Mouse (Mus musculus) erythroblast, embryonic 14.5 days (primary cell): ENCODE measurements around the gene Igsf6. TPM values are rescaled to one million over a fixed set of nuclear protein-coding genes. Genes with fewer than 3 reads are reported as not detected.

ENCODE experiments used
- H3K27me3 ChIP-seq: 2 replicates; pipeline ENCODE4 v1.6.1; 2012; ENCODE audit warnings: inconsistent platforms; ENCODE audit not compliant: control insufficient read depth
- H3K36me3 ChIP-seq: 2 replicates; pipeline ENCODE4 v1.6.1; 2012; ENCODE audit warnings: mild to moderate bottlenecking, inconsistent platforms; ENCODE audit not compliant: control insufficient read depth
- H3K4me1 ChIP-seq: 2 replicates; pipeline ENCODE4 v1.6.1; 2012; ENCODE audit warnings: inconsistent platforms; ENCODE audit not compliant: control insufficient read depth
- H3K4me3 ChIP-seq: replicated peaks from 2 replicates; pipeline ENCODE3; 2012; ENCODE audit warnings: moderate library complexity, mild to moderate bottlenecking, inconsistent platforms
- H3K9me3 ChIP-seq: 2 replicates; pipeline ENCODE4 v1.6.1; 2012; ENCODE audit warnings: low read length, inconsistent platforms, mixed read lengths; ENCODE audit not compliant: control insufficient read depth
- GATA1 ChIP-seq: IDR thresholded peaks from 2 replicates; pipeline ENCODE4 v1.6.1; 2012; ENCODE audit warnings: low read length, inconsistent platforms, mixed read lengths
- TAL1 ChIP-seq: IDR thresholded peaks from 3 replicates; pipeline ENCODE4 v1.6.1; 2012; ENCODE audit warnings: low read length, inconsistent platforms, mixed read lengths
- polyA plus RNA-seq: library from polyadenylated mRNA; stranded (reverse); fragments of >175 nt; gene quantifications from 2 replicates; pipeline ENCODE4 v1.2.3, GENCODE M21; 2012

Gene Igsf6
- polyA plus RNA-seq, 1 experiment, result 0.01 TPM

GRCm38 (mm10) chr7:121020277-121020676 lies 54.1 kb downstream of the Igsf6 start:
- Histone ChIP-seq H3K9me3 (no peaks in the 10 kb centered on the region), H3K4me1 (peaks cover 8% of the 10 kb centered on the region), H3K36me3 (no peaks in the 10 kb centered on the region), H3K4me3 (no peak overlapping the region), H3K27me3 (peaks cover 10% of the 10 kb centered on the region)
- TF ChIP-seq GATA1, result no peak

- peaks cover 15% of the 10 kb centered on the region for H3K27me3 ChIP-seq
- H3K4me1 ChIP-seq, result no peaks in the 10 kb centered on the region
- H3K4me3 ChIP-seq, result no peak overlapping the region
- H3K36me3 ChIP-seq, result no peaks in the 10 kb centered on the region
- TF ChIP-seq TAL1, result no peak
- no peaks in the 10 kb centered on the region for H3K9me3 ChIP-seq
Measured at GRCm38 (mm10) chr7:121018778-121019177, 55.6 kb downstream of the Igsf6 start.

- TF ChIP-seq GATA1 (no peak), TAL1 (no peak)
- Histone ChIP-seq H3K4me3 (no peak overlapping the region), H3K27me3 (peaks cover 13% of the 10 kb centered on the region), H3K4me1 (no peaks in the 10 kb centered on the region), H3K36me3 (no peaks in the 10 kb centered on the region), H3K9me3 (no peaks in the 10 kb centered on the region)
Measured at GRCm38 (mm10) chr7:121014486-121014885, 59.9 kb downstream of the Igsf6 start.

Other genes starting within 250 kb of the Igsf6 start
- 24.6 and 28.0 TPM in 2 replicates for gene Eef2k, start 231.7 kb downstream of the Igsf6 start, polyA plus RNA-seq
- gene Polr3e, start 156.8 kb downstream of the Igsf6 start, polyA plus RNA-seq, result 0.34 and 0.48 TPM in 2 replicates
- 61.1 and 71.7 TPM in 2 replicates for gene Cdr2, start 92.3 kb downstream of the Igsf6 start, polyA plus RNA-seq
- not detected in 2 replicates for gene Mfsd13b, start 92.1 kb downstream of the Igsf6 start, polyA plus RNA-seq
- gene Mettl9, start 40.1 kb downstream of the Igsf6 start, polyA plus RNA-seq, result 2.2 and 2.3 TPM in 2 replicates
- gene Otoa, start 7.1 kb upstream of the Igsf6 start, polyA plus RNA-seq, result not detected in 2 replicates